12 mouse cellular contexts compared by ENCODE assay signal in the genomic region with DNA sequence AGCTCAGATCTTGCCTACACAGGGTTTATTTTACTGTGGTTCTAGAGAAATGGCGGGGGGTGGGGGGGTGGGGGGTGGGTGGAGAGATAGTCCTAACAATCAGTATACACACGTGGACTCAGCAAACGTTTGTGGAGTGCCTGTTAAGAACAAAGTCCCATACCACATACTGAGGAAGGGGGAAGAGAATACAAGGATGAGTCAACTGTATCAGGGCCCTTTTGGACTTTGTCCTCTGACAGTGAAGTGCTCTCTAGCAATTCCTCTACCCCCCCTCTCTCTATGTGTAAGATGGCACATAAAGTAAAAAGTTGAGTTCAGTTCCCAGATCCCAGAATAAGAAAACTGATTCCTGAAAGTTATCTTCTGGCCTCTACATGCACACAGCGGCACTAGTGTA.
"Had no signal": no experiment of that assay in that cellular context is flagged by ENCODE, and none has a peak within 500 bp of the region (broad histone marks: within the 10 kb centered on the region; RNA-seq: fewer than 3 reads in every experiment).

No protein-coding gene starts in this region.

- DNase-seq: right cerebral cortex, postnatal 25 days had no signal

- H3K9ac ChIP-seq: hindbrain, embryonic 14.5 days; kidney, embryonic 15.5 days; limb, embryonic 12.5 days; limb, embryonic 15.5 days; liver, embryonic 12.5 days; liver, embryonic 15.5 days; midbrain, embryonic 12.5 days; midbrain, embryonic 15.5 days; neural tube, embryonic 13.5 days had no signal

- H3K4me2 ChIP-seq: hindbrain, embryonic 14.5 days; kidney, embryonic 15.5 days; limb, embryonic 12.5 days; limb, embryonic 15.5 days; liver, embryonic 12.5 days; liver, embryonic 15.5 days; midbrain, embryonic 12.5 days; midbrain, embryonic 15.5 days; neural tube, embryonic 13.5 days had no signal

- H3K36me3 ChIP-seq: kidney, embryonic 15.5 days; limb, embryonic 12.5 days; limb, embryonic 15.5 days; liver, embryonic 12.5 days; liver, embryonic 15.5 days; midbrain, embryonic 12.5 days; midbrain, embryonic 15.5 days; neural tube, embryonic 13.5 days had no signal

- H3K27ac ChIP-seq: hindbrain, embryonic 14.5 days; kidney, embryonic 15.5 days; left cerebral cortex, adult 2 months; limb, embryonic 12.5 days; limb, embryonic 15.5 days; liver, embryonic 12.5 days; liver, embryonic 15.5 days; midbrain, embryonic 12.5 days; midbrain, embryonic 15.5 days had no signal

- ATAC-seq: midbrain, embryonic 15.5 days had no signal

- H3K4me3 ChIP-seq: kidney, embryonic 15.5 days; left cerebral cortex, adult 2 months; limb, embryonic 12.5 days; limb, embryonic 15.5 days; liver, embryonic 12.5 days; liver, embryonic 15.5 days; midbrain, embryonic 12.5 days; midbrain, embryonic 15.5 days; myocyte; neural tube, embryonic 13.5 days had no signal

- H3K9me3 ChIP-seq: kidney, embryonic 15.5 days; limb, embryonic 12.5 days; limb, embryonic 15.5 days; liver, embryonic 12.5 days; liver, embryonic 15.5 days; midbrain, embryonic 12.5 days; midbrain, embryonic 15.5 days; neural tube, embryonic 13.5 days had no signal

- H3K27me3 ChIP-seq: kidney, embryonic 15.5 days; limb, embryonic 12.5 days; limb, embryonic 15.5 days; liver, embryonic 12.5 days; liver, embryonic 15.5 days; midbrain, embryonic 12.5 days; midbrain, embryonic 15.5 days; neural tube, embryonic 13.5 days had no signal
